In the genomic region with DNA sequence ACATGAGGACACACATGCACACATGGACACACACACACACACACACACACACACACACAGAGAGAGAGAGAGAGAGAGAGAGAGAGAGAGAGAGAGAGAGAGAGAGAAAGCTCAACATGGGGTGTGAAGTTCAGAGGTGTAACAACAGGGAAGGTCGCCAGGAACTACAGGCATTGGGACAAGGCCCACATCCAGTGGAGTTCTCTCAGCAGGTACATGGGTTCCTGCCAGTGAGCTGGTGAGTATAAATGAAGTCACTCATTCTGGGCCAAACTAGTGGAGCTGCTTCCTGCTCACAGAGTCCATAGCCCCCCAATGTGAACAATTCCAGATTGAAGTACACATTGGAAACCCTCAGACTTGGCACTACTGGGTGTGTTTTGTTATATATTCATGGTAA, we compare ENCODE assay signal across 16 mouse cellular contexts.
DNase-seq lines count a peak whose midpoint lies in the region; TF ChIP-seq lines count a peak whose summit lies in the region.
"Had no signal": no experiment of that assay in that cellular context is flagged by ENCODE, and none has a peak within 500 bp of the region (broad histone marks: within the 10 kb centered on the region; RNA-seq: fewer than 3 reads in every experiment).

No protein-coding gene starts in this region.

- H3K4me1 ChIP-seq in cerebellum, adult 2 months (ENCODE audit: control insufficient read depth, insufficient read depth, low read length): 0 out of 2 replicates have a peak, but pooled peaks cover 3% of the 10 kb centered on the region
- H3K4me1 ChIP-seq: embryonic facial prominence, embryonic 10.5 days had no signal

- 5% methylated on average over 1 of the region's 1 CpGs for WGBS in cerebellum, adult 2 months

- no peak overlapping the region for H3K4me3 ChIP-seq in cerebellum, adult 2 months (replicated peaks; ENCODE audit: insufficient read depth, low read depth, low read length)
- no peak overlapping the region for H3K4me3 ChIP-seq in left cerebral cortex, adult 2 months
- H3K4me3 ChIP-seq: embryonic facial prominence, embryonic 10.5 days; forebrain, embryonic 13.5 days; heart, embryonic 13.5 days had no signal

- no peak for TF ChIP-seq CTCF in cerebellum, adult 2 months (IDR thresholded peaks at IDR 0.05; ENCODE audit: borderline replicate concordance, insufficient read depth, low read depth, low read length)
- no peak for TF ChIP-seq CTCF in left cerebral cortex, adult 2 months (IDR thresholded peaks at IDR 0.05)

- H3K27me3 ChIP-seq in cerebellum, adult 2 months (ENCODE audit: control insufficient read depth, insufficient read depth, low read length): no peaks in the 10 kb centered on the region
- H3K27me3 ChIP-seq: forebrain, embryonic 13.5 days; heart, embryonic 13.5 days had no signal

- DNase-seq in cerebellum, adult 2 months: peak; percentile 61 to 74
- no peak for DNase-seq in cerebellum, adult 11-12 months
- peak; percentile 58 for DNase-seq in left cerebral cortex, postnatal 4 days
- DNase-seq in left cerebral cortex, adult 2 months (ENCODE audit: extremely low spot score in 1 of 2, low spot score in 2 of 2): no peak
- peak; percentile 5 for DNase-seq in cerebellum, adult 9-11 months
- peak; percentile 62 to 75 for DNase-seq in cerebellum, postnatal 36 days
- no peak for DNase-seq in lung, postnatal 4 days
- no peak for DNase-seq in spleen, postnatal 10 days (ENCODE audit: low spot score in 2 of 2)
- DNase-seq: adrenal gland, postnatal 14 days; gastrocnemius, postnatal 36 days; heart, adult 11 months; heart, postnatal 36 days; kidney, adult 11 months had no signal

- H3K27ac ChIP-seq in cerebellum, adult 2 months (ENCODE audit: insufficient read depth, low read length): no peak overlapping the region
- H3K27ac ChIP-seq in left cerebral cortex, adult 2 months: no peak overlapping the region
- H3K27ac ChIP-seq: embryonic facial prominence, embryonic 10.5 days; forebrain, embryonic 13.5 days; heart, embryonic 13.5 days had no signal

- intact Hi-C loops in left cerebral cortex, postnatal 4 days (cut with DNase I): no loop called here
- intact Hi-C loops in left cerebral cortex, adult 2 months (cut with DNase I): no loop called here

- TF ChIP-seq POLR2A in cerebellum, adult 2 months (IDR thresholded peaks at IDR 0.05; ENCODE audit: borderline replicate concordance, insufficient read depth, low read length): no peak

Comparison
In these comparisons a context has a peak if more than half of its experiments do, and no peak if none do; other contexts are left out.
1. DNase-seq: peak in cerebellum, adult 2 months (2 of 2), left cerebral cortex, postnatal 4 days (single experiment), cerebellum, adult 9-11 months (single experiment) and cerebellum, postnatal 36 days (2 of 2); none in cerebellum, adult 11-12 months (single experiment), left cerebral cortex, adult 2 months (0 of 2), lung, postnatal 4 days (0 of 2) and spleen, postnatal 10 days (0 of 2).